8 mouse cellular contexts compared by ENCODE assay signal in the genomic region with DNA sequence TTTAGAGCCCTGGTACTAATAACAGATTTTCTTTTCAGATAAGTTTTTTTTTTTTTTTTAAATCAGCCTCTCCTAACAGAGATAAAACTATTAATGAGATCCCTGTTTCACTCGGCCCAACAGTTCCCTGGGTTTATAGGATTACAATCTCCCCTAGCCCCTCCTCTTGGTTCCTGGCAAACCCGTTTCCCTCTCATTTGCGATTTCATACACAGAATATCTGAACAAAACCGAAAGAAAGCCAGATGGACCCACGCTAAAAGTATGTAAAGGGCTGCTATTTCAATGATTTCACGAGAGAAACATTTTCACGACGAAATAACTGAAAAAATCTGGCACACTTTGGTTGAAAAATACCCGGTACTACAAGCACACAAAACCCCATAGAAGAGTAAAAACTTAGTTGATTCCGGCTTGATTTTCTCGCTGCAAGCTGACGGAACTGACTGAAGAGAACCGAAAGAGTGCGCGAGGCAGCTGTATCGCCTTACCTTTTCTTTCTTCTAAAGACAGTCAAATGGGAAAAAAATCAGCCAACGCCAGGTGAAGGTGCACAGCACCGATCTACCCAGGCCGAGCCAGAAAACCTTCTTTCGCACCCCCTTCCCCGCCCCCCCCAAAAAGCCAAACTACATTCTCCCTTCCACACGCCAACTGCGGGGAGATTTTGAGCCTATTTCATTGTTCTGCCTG. TPM values are rescaled to one million over a fixed set of nuclear protein-coding genes. Genes with fewer than 3 reads are reported as not detected.
DNase-seq lines count a peak whose midpoint lies in the region; ATAC-seq and TF ChIP-seq lines count a peak whose summit lies in the region.

No protein-coding gene starts in this region.

- peak; percentile 43 for DNase-seq in lung, adult 2 months
- DNase-seq in lung, adult 18-20 months = no peak
- DNase-seq in c-Kit-positive CD71-positive TER-119-positive erythroid progenitor cells, embryonic 14.5 days (ENCODE audit: low spot score) = peak; percentile 66
- DNase-seq in limb, embryonic 10.5 days (ENCODE audit: low spot score) = peak; percentile 65
- DNase-seq in thymus, postnatal 4 days = peak; percentile 52
- no peak for DNase-seq in layer of hippocampus, postnatal 36 days

- H3K27me3 ChIP-seq in heart, embryonic 13.5 days (replicated peaks) = peaks cover 6% of the 10 kb centered on the region; the same call in 1 of the 2 replicates
- peaks cover 12% of the 10 kb centered on the region for H3K27me3 ChIP-seq in limb, embryonic 10.5 days (ENCODE audit: low read depth, poor library complexity, severe bottlenecking)
- H3K27me3 ChIP-seq in midbrain, embryonic 15.5 days (replicated peaks) = 0 out of 2 replicates have a peak, but pooled peaks cover under 1% of the 10 kb centered on the region

- no peaks in the 10 kb centered on the region for H3K9me3 ChIP-seq in heart, embryonic 13.5 days
- no peaks in the 10 kb centered on the region for H3K9me3 ChIP-seq in limb, embryonic 10.5 days (replicated peaks)
- no peaks in the 10 kb centered on the region for H3K9me3 ChIP-seq in midbrain, embryonic 15.5 days

- H3K36me3 ChIP-seq in heart, embryonic 13.5 days = peaks cover 6% of the 10 kb centered on the region; the same call in 1 of the 2 replicates
- H3K36me3 ChIP-seq in limb, embryonic 10.5 days = peaks cover 13% of the 10 kb centered on the region
- H3K36me3 ChIP-seq in midbrain, embryonic 15.5 days (replicated peaks) = no peaks in the 10 kb centered on the region

- TF ChIP-seq POLR2A in lung, adult 2 months (IDR thresholded peaks at IDR 0.05; ENCODE audit: borderline replicate concordance, extremely low read depth, low read depth, low read length) = no peak

- peaks cover 8% of the 10 kb centered on the region for H3K4me1 ChIP-seq in lung, adult 2 months (ENCODE audit: control insufficient read depth, insufficient read depth, low read length)
- H3K4me1 ChIP-seq in heart, embryonic 13.5 days = peaks cover 44% of the 10 kb centered on the region
- H3K4me1 ChIP-seq in limb, embryonic 10.5 days = peaks cover 43% of the 10 kb centered on the region
- H3K4me1 ChIP-seq in midbrain, embryonic 15.5 days = peaks cover 45% of the 10 kb centered on the region

- peak overlapping the region; percentile 99 for H3K4me3 ChIP-seq in lung, adult 2 months (replicated peaks; ENCODE audit: extremely low read depth, low read depth, low read length)
- peak overlapping the region; percentile 100 for H3K4me3 ChIP-seq in heart, embryonic 13.5 days
- peak overlapping the region; percentile 91 for H3K4me3 ChIP-seq in limb, embryonic 10.5 days
- H3K4me3 ChIP-seq in midbrain, embryonic 15.5 days = peak overlapping the region; percentile 90

- no peak for ATAC-seq in heart, embryonic 13.5 days (ENCODE audit: extremely low read depth, insufficient number of reproducible peaks, low FRiP score, low TSS enrichment)
- no peak for ATAC-seq in midbrain, embryonic 15.5 days (replicated peaks)

- TF ChIP-seq CTCF in lung, adult 2 months (IDR thresholded peaks at IDR 0.05; ENCODE audit: insufficient read depth, low read length) = no peak

- under 1% methylated on average over 23 of the region's 23 CpGs for WGBS in lung, adult 2 months
- WGBS in heart, embryonic 13.5 days = under 1% methylated on average over 23 of the region's 23 CpGs
- 1% methylated on average over 23 of the region's 23 CpGs for WGBS in limb, embryonic 10.5 days
- under 1% methylated on average over 23 of the region's 23 CpGs for WGBS in midbrain, embryonic 15.5 days

- H3K4me2 ChIP-seq in heart, embryonic 13.5 days = peak overlapping the region; percentile 85
- peak overlapping the region; percentile 61 for H3K4me2 ChIP-seq in midbrain, embryonic 15.5 days

- H3K9ac ChIP-seq in heart, embryonic 13.5 days = peak overlapping the region; percentile 100
- H3K9ac ChIP-seq in midbrain, embryonic 15.5 days = peak overlapping the region; percentile 99

- peak overlapping the region; percentile 91 for H3K27ac ChIP-seq in heart, embryonic 13.5 days (replicated peaks)
- H3K27ac ChIP-seq in limb, embryonic 10.5 days = peak overlapping the region; percentile 99
- H3K27ac ChIP-seq in midbrain, embryonic 15.5 days = peak overlapping the region; percentile 97

RNA-seq across cellular contexts. Expression of a gene that starts 0.5 kb away (rescaled TPM):
- 7.3 and 9.1 TPM in 2 replicates for polyA plus RNA-seq in lung, adult 2 months (2012; rRNA removed)
- 2.4 TPM in 2 replicates for polyA plus RNA-seq in heart, embryonic 13.5 days (2015; fragmentation: Nextera tagmentation; extraction: Ambion mirVana)
- 1.1 TPM in 2 replicates for polyA plus RNA-seq in limb, embryonic 10.5 days (2016; fragmentation: Nextera tagmentation; extraction: Ambion mirVana)
- polyA plus RNA-seq in midbrain, embryonic 15.5 days (2015; fragmentation: Nextera tagmentation; extraction: Ambion mirVana) = 2.3 TPM in 2 replicates
- total RNA-seq in layer of hippocampus, postnatal 36 days (2021) = 1 to 10 TPM; 2.1 to 2.3 TPM

RNA-seq across cellular contexts. Expression of a gene that starts 1.3 kb away (rescaled TPM):
- polyA plus RNA-seq in lung, adult 2 months (2012; rRNA removed) = 54.8 and 56.1 TPM in 2 replicates
- polyA plus RNA-seq in heart, embryonic 13.5 days (2015; fragmentation: Nextera tagmentation; extraction: Ambion mirVana) = 9.5 and 10.4 TPM in 2 replicates
- 20.6 and 21.8 TPM in 2 replicates for polyA plus RNA-seq in limb, embryonic 10.5 days (2016; fragmentation: Nextera tagmentation; extraction: Ambion mirVana)
- polyA plus RNA-seq in midbrain, embryonic 15.5 days (2015; fragmentation: Nextera tagmentation; extraction: Ambion mirVana) = 43.5 and 45.3 TPM in 2 replicates
- 10 to 100 TPM; 52.7 to 64.1 TPM for total RNA-seq in layer of hippocampus, postnatal 36 days (2021)

Comparison
In these comparisons a context has a peak if more than half of its experiments do, and no peak if none do; other contexts are left out.
1. DNase-seq: peak in lung, adult 2 months (single experiment), c-Kit-positive CD71-positive TER-119-positive erythroid progenitor cells, embryonic 14.5 days (single experiment), limb, embryonic 10.5 days (single experiment) and thymus, postnatal 4 days (single experiment); none in lung, adult 18-20 months (0 of 2) and layer of hippocampus, postnatal 36 days (0 of 2).
2. Peak in every context shown above with its lines, with median percentiles within 50 percentile points of each other: H3K4me3 ChIP-seq and H3K27ac ChIP-seq.